Mouse (Mus musculus): ENCODE measurements around the gene Zcchc4.

The Zcchc4 gene

GRCm38 (mm10) chr5:52794109-52794508 is 18.9 kb downstream of the Zcchc4 start:
- DNase-seq (ENCODE audit: low spot score), result no peak

DNA sequence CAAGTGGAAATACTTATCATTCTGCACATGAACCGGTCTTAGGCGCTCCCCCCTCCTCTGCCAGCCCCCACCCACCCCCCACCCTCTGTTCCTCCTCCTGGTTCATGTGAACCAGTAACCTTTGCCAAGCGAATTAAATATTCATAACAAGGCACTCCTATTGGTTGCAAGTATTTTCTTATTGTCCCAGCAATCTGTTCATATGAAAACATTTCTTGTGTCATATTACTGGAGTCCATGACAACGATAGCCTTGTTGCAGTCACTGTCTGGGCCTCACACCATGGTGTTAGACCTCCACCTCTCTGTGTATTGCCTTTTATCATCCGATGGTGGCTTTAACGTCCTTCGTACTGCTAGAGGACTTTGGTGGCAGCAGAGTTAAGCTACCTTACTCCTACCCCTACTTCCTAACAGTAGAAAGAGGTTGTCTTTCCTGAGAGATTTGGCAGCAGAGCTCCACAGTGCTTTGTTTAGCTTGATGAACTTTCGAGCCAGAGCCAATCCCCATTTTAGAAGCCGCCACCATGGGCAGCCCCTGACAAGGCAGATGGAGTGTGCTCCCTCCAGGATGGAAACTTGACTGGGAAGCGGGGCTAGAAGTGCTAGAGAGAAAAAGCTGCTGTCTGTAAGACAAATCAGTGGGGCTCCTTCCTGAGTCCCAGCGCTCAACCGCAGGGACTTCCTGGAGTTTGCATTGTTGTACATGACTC is 24.2 kb downstream of the Zcchc4 start:
- no peak for DNase-seq (ENCODE audit: low spot score)

- no peak for DNase-seq (ENCODE audit: low spot score)
Observed at GRCm38 (mm10) chr5:52805801-52806200, 30.6 kb downstream of the Zcchc4 start.

GRCm38 (mm10) chr5:52806349-52806748 is 31.1 kb downstream of the Zcchc4 start:
- no peak for DNase-seq (ENCODE audit: low spot score)

DNA sequence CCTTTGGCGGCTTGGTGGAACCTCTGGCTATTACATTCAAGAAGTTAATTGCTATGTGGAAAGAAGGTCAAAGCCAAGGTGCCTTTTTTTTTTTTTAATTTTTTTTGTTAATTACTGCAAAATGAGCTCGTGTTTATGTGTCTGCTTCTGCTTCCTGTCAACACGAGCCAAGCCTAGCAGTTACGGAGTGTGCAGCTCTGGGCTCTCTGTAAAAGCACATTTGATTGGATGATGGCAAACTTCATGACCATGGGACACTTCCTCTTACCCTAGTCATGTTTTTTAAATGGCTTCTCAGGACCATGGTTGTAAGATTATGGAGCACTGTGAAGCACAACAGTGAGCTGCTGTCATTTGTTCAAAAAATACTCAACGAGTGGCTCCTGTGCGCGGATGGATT is 31.8 kb downstream of the Zcchc4 start:
- no peak for DNase-seq (ENCODE audit: low spot score)

- no peak for DNase-seq (ENCODE audit: low spot score)
Observed at GRCm38 (mm10) chr5:52810446-52810845, 35.2 kb downstream of the Zcchc4 start.

DNA sequence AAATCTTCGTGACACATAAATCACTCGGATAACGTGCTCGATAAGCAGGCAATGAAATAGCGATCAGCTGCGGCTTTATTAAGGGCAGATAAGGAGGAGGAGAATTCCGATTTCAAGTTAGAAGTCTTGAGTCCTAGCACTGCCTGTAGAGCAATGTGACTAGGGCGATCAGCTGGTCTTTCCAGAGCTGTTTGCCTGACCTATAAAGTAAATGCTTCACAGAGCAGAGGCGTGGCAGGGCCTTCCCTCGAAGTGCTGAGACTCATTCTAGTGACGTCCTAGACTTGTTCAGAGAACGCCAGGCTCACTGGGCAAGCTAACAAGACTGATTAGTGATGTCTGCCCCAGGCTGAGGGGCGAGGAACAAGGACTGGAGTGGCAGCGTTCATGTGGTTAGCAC is 35.8 kb downstream of the Zcchc4 start:
- DNase-seq (ENCODE audit: low spot score), result no peak

GRCm38 (mm10) chr5:52812456-52812855 is 37.2 kb downstream of the Zcchc4 start:
- DNase-seq (ENCODE audit: low spot score), result no peak

DNA sequence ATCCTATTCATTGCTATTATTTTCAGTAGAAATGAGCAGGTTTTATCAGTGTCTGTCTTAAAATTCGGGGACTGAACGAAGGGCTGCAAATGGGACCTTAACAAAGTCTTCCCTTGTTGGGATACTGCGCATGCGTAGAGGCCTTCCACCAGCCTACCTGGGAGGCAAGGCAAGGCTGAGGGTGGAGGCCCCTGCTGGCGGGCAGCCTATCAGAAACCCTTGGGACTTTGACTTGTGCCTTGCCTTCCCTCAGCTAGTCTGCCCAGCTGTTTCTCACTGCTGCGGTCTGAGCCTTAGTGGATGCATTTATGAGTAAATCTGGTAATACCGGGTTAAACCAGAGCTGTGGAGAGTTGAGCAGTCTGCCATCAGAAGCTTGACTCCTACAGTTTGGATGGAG is 38.1 kb downstream of the Zcchc4 start:
- DNase-seq (ENCODE audit: low spot score), result no peak

DNA sequence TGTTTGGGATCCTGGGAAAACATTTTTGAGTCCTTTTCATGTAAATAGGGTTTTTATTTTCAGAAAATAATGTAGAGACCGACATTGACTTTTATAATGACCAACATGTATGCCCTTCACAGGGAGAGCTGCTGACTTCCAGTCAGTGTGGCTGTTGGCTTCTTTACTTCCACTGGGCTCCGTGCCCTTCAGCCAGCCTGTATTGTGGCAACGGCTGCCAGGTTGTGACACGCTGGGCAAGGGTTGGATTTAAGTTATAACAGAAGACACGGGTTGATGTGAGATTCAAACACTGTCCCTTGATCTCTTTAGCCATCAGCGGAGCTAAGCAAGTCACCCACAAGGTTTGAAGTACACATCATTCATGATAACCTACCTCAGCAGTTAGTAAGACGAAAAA is 43.5 kb downstream of the Zcchc4 start:
- no peak for DNase-seq (ENCODE audit: low spot score)

DNA sequence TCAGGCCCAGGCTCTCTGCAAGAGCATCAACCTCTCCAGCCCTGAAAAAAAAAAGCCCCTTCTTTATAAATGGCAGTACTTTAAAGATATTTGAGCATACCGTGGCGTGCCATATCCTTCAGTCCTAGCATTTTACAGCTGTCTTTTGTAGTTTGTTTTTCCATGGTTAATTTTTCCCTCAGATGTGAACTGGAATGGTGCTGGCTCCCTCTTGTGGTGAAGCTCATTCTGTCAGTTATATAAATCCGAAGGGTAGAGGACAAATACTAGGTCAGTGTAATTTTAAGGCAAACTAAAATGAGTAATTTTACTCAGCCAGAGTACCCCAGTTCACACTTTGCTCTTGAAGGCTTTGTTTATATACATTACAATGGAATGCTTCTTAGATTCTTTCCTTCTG is 46.5 kb downstream of the Zcchc4 start:
- peak; percentile 63 for DNase-seq (ENCODE audit: low spot score)

GRCm38 (mm10) chr5:52827923-52828322 is 52.7 kb downstream of the Zcchc4 start:
- DNase-seq (ENCODE audit: low spot score), result no peak

GRCm38 (mm10) chr5:52833005-52833404 is 57.8 kb downstream of the Zcchc4 start:
- no peak for DNase-seq (ENCODE audit: low spot score)

DNA sequence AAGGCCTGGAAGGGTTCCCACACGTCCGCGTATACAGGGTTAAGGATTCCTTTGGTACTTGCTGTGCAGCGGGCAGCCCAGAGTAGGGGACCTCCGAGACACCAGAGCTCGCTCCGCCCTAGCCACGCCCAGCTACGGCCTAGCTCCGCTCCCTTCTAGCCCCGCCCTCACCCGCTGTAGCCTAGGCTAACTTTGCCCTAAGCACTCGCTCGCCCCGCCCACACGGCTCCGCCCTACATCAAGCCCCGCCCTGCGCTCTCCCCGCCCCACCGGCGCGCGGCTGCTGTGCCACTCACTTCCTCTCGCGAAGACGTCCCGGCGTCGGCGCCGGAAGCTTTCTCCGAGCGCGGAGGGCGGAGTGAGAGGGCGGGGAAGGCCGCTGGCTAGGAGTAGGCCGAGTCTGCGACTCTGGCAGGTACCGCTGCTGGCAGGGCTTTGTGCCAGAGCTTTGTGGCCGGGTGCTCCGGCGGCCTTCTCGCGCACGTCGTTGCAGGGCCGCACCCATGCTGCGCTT is 58.6 kb downstream of the Zcchc4 start, which contains the start of gene Anapc4:
Anapc4 (plus strand) TSS at position 252 of the 514 bp plus-strand sequence.
- peak; percentile 100 for DNase-seq (ENCODE audit: low spot score)

DNA sequence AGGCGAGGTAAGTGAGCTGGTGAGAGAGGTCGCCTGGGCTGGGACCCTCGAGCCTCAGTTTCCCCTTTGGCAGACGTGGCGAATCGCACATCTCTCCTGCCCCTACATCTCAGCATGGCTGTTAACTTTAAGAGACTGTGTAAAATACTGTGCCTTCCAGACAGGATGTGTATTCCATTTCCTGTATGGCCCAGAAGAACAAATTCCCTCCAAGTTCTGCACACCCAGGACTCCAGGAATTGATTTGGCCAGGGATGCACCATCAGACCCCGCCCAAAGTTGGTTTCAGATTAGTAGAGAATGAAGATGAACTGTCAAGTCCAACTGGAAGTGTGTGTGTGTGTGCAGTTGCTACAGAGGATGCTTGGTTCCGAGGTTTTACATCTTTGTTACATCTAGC is 59.2 kb downstream of the Zcchc4 start:
- DNase-seq (ENCODE audit: low spot score), result no peak

- DNase-seq (ENCODE audit: low spot score), result no peak
Observed at GRCm38 (mm10) chr5:52844319-52844718, 69.1 kb downstream of the Zcchc4 start.

GRCm38 (mm10) chr5:52855727-52856126 is 80.5 kb downstream of the Zcchc4 start:
- no peak for DNase-seq (ENCODE audit: low spot score)

GRCm38 (mm10) chr5:52864446-52864845 is 89.2 kb downstream of the Zcchc4 start:
- DNase-seq (ENCODE audit: low spot score), result no peak

GRCm38 (mm10) chr5:52865825-52866224 is 90.6 kb downstream of the Zcchc4 start:
- no peak for DNase-seq (ENCODE audit: low spot score)

DNA sequence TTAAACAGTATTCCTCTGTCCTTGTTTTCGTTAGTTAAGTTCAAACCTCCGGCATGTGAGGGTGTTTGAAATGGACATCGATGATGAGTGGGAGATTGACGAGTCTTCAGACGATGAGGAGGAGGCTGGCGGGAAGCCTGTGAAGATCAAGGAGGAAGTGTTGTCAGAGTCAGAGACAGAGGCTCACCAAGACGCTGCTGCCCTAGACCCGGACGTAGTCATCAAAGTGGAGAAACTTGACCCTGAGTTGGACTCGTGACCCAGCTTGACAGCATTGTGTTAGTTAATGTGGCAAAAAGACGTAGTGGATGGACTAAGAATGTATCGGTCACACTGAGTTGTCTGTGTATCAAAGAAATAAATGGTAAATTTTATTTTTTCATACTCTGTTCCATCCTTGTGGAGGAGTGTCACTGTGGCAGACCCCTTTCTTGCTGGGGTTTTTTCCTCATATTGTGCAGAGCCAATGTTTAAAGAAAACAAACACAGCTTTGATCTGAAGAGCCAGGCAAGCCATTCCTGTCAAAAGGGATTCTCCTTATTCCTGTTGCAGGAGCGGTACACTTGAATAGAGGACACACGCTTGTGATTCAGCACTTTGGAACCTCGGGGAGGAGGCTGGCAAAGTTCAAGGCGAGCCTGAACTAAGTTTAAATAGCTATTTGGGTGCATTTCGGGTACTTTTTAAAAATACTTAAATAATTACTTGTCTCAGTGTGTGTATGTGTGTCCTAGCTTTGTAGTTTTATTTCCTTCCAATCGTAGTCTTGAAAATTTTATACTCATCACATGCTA is 91.3 kb downstream of the Zcchc4 start:
- no peak for DNase-seq (ENCODE audit: low spot score)

- DNase-seq (ENCODE audit: low spot score), result no peak
Observed at GRCm38 (mm10) chr5:52868918-52869703, 93.9 kb downstream of the Zcchc4 start.

DNA sequence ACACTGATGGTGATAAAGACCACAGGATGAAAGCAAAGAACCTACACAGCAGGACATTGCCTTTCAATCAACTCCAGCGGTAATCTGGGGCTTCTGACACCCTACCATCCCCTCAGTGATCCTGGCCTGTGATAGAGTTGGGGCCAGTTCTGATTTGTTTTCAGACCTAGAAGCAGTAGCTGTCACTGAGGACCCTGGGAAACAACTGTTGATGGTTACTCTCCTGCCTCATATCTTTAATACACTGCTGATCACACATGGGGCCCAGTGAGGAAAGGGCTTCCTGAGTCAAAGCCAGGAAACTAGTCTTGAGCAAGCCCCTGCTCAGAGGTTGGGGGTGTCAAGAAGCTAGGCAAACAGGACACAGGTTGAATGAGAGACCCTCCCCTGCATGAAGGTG is 96.3 kb downstream of the Zcchc4 start:
- no peak for DNase-seq (ENCODE audit: low spot score)
